Mouse (Mus musculus) cerebellum, adult 8-10 months (tissue): ENCODE measurements around the gene Traf6.

Source experiments
- DNase-seq: peaks from one replicate; pipeline ENCODE4 v3.0.0; 2022

The Traf6 gene

DNA sequence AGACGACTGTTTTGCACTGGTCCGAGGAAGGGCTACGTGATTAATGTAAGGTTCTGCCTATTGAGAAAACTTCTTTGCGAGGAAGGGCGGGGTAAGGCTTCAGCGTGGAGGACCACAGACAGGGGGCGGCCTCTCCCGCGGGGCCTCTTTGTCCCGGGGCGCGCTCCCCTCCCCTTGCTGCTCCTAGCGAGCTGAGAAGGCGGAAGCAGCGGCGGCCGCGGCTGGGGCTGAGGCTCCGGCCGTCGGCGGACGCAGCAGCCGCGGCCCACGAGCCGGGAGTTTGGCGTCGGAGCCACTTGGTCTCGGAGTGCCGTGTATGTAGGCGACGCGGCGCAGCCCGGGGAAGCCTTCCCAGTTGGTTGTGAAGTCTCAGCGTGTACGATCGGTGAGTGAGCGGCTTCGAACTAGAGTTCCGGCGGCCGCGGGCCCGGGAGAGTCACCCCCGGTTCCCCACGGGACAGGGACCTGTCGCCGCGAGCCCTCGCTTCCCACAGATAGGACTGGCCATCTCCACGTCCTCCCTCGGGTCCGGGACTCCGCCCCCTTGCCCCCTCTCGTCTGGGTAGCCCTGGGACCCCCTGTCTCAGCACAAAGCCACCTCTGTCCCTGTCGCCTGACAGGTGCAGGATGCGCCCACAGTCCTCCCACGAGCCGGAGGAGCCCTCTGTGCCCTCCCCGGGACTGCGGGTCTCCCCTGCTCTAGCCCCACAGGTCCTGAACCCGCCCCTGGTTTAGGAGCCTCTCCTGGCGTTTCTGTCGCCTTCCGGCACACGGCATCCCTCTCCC lies at the start of gene Traf6:
Gene Traf6, plus strand, starts transcription at position 194 of the 786 bp plus-strand sequence.
- DNase-seq: peak; percentile 66

DNA sequence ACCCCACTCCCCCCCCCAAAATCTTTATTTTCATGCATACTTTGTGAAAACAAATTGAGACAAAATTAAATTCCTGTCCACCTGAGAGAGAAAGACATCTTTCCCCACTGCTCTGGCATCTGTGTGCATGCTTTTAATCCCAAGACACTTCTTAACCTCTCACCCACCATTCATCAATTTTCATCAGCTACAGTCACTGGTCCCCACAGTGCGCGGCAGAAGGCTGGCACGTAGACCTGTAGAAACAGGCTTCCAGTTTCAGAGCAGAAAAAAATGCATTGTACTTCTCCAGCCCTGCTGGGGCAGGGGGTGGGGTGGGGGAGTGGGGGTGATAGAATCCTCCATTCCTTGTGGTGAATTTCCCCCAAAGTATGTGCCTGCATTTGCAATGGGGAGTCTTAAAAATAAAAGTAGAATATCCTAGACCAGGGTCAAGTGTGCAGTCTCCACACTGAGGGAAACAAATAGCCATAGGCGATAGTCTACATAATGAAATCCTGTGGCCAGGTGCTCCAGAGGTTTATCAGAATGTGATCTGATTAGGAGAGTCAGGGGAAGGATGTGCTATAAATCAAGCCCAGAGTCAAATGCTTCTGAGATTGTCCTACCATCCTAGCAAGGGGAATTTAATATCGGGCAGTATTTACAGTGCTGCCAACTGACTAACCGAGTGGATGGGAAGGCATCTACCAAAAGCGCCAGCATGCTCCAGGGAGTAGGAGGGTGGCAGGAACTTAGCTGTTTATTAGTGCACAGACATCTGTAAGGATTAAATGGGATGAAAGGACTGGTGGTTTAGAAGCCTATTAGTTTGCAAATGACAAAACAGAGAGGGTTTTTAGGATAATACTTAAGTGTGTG lies 39.0 kb upstream of the Traf6 start:
- no peak for DNase-seq

- no peak for DNase-seq
Measured at GRCm38 (mm10) chr2:101639840-101640350, 38.3 kb upstream of the Traf6 start.

- no peak for DNase-seq
Measured at GRCm38 (mm10) chr2:101645841-101646240, 32.4 kb upstream of the Traf6 start.

GRCm38 (mm10) chr2:101648361-101648760 lies 29.9 kb upstream of the Traf6 start:
- DNase-seq: peak; percentile 21

GRCm38 (mm10) chr2:101649114-101649671 lies 29.0 kb upstream of the Traf6 start, which contains the start of the genes Rag1 and B230118H07Rik:
TSS of gene Rag1 (minus strand) at chr2:101649501.
TSS of gene B230118H07Rik (minus strand) at chr2:101649532.
- peak; percentile 76 for DNase-seq

GRCm38 (mm10) chr2:101650446-101650845 lies 27.8 kb upstream of the Traf6 start:
- no peak for DNase-seq

- DNase-seq: peak; percentile 16
Measured at GRCm38 (mm10) chr2:101652204-101652920, 25.9 kb upstream of the Traf6 start.

GRCm38 (mm10) chr2:101652921-101653597 lies 25.2 kb upstream of the Traf6 start:
- peak; percentile 84 for DNase-seq

DNA sequence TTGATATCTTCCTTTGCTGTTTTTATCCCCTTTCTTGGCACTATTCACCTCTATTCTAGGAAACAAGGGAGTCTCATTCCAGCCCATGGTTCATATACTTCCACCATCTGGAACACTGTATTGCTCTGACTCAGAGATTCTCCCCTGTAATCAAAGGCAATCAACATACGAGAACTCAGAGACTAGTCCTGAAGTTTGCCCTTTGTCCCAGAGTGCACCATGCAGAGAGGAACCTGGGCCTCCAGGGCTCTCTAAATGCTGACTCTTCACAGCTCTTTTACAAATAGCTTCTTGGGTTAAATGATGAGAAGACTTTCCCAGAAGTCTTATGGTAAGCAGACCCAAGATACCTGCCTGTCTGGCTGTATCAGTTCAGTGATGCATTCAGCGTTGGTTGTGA lies 17.7 kb upstream of the Traf6 start:
- no peak for DNase-seq

- DNase-seq: peak; percentile 72
Measured at GRCm38 (mm10) chr2:101665058-101665702, 13.0 kb upstream of the Traf6 start.

DNA sequence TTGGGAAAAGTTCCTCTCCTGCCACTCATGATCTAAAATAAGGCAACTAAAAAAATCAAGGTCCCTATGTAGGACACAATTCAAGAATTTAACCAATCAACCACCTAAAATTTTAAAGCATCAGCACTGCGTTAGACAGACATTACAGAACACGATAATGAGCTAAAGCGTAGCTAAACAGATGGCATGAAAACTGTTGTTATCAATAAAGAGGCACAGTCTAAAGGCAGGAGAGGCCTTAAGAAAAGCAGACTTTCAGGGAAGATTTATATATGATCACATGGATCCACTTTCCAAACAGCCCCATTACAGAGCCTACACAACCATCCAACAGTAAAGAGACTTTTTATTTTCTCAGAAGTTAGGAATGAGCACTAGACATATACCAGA lies 12.5 kb upstream of the Traf6 start:
- DNase-seq: no peak

DNA sequence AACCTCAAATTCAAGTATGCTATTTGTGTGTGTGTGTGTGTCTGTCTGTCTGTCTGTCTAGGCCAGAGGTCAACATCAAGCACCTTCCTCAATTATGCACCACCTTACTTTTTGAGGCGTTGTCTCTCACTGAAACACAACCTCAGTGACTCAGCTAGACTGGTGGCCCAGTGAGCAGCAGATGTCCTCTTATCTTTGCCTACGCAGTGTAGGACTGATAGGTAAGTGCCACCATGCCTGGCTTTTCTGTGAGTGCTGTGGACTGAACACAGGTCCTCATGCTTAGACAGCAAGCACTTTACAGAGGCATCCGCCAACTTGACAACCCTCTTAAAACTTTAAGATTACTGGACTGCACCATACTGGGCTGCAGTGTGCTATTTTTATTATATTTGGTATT lies 9.5 kb upstream of the Traf6 start:
- DNase-seq: no peak

GRCm38 (mm10) chr2:101673547-101673946 lies 4.7 kb upstream of the Traf6 start:
- no peak for DNase-seq

- DNase-seq: no peak
Measured at GRCm38 (mm10) chr2:101679164-101679784, 1.0 kb downstream of the Traf6 start.

DNA sequence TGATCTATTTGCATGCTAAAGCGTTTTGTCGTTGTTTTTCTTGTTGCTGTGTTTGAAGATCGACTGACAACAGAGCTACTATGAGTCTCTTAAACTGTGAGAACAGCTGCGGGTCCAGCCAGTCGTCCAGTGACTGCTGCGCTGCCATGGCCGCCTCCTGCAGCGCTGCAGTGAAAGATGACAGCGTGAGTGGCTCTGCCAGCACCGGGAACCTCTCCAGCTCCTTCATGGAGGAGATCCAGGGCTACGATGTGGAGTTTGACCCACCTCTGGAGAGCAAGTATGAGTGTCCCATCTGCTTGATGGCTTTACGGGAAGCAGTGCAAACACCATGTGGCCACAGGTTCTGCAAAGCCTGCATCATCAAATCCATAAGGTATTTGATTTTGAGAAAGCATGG lies 6.2 kb downstream of the Traf6 start:
- DNase-seq: no peak

DNA sequence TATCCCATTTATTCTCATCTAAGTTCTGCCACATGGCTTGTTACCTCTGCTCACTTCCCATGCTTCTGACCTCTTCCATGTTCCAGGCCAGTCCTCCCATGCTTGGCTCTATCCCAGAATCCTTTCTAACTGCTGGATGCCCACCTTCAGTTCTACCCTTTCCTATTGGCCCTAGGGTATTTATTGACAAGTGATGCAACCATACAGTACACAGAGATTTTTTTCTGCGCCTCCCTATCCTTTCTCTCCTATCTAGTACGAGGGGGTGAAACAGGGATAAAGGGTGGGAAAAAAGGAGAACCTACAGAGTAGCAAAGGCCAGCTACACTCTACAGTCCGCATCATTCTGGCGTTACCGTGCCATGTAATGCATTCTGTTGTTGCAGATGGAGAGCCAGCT lies 9.8 kb downstream of the Traf6 start:
- no peak for DNase-seq

DNA sequence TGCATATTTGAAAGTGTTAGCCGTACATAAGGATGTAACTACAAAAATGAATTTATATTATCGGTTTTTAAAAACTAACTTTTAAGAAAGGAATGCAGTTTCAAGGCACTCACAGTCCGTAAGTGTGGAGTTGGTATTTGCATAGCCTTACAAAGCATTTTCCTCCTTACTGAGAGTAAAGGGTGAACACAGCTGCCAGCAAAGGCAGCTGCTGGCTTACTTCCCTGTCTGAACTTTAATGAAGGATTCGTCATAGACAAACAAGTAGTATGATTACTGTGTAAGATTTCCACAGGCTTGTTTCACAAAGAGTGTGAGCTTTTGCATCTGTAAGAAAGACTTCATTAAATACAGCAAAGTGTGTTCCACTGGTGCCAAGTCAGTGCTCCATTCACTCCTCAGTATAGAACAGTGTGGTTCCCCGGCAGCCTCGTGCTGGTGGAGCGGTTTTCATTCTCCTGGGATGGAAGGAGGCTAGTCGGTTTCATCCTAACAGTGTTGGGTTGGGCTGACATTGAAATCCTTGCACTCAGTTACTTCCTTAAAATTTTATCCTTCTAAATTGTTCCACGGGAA lies 12.1 kb downstream of the Traf6 start:
- no peak for DNase-seq

DNA sequence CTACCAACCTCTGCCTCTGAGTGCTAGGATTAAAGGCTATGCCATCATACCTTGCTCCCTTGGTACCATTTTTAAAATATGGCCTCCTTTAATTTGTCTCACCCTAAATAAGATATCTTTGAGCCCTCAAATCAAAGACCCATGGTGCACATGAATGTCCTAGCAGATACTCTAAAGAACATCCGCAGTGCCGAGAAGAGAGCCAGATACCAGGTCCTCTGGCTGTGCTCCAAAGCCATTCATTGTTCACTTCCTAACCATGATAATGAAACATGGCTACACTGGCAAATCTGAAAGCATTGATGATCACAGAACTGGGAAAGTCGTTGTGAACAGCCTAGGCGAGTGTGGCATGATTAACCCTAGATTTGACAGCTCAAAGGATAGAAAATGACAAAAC lies 14.8 kb downstream of the Traf6 start:
- DNase-seq: no peak

DNA sequence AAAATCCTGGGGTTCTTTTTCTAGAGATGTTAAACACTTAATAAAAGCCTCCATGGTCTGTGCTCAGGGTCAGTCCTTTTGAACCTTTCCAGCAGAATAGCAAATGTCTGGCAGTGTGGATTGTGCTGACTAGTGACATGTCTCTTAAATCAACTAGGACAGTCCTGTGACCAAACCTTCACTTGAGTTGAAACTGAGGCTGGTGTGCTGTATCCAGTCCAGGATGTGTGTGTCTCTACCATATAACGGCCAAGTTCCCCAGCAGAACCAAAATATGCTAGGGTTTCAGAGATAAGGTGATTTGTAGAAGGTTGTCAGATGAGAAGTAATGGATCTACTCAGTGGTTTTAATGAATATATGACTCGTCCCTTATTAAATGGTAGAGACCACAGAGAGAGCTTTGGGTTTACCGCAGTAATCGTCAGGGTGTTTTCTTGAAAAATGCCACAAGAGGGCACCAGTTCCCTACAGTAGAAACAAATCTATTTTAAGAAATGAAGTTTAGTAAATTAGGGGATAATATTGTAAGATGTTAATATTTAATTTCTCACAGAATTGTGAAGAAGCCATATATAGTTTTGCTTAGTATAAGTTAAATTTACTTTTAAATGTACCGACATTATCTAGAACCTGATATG lies 15.5 kb downstream of the Traf6 start:
- DNase-seq: peak; percentile 18
